Mouse (Mus musculus): ENCODE results near the gene Ywhag.

DNA sequence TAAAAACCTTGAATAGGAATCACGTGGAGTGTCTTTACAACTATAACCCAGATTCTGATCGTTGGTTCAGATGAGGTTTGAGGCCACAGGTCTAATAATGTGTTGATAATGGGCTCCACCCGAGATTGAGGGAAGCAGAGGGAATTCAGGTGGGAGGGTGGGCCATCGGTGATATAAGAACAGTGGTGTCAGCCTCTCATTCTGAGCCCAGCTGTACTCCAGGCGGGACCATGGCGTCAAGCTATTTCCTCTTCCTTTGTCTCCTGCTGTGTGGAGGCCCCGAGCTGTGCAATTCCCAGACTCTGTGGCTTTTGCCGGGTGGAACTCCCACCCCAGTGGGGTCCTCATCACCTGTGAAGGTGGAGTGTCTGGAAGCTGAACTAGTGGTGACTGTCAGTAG is 45.5 kb upstream of the Ywhag start, which contains the start of gene Zp3:
- TF ChIP-seq CTCF (IDR thresholded peaks at IDR 0.05; ENCODE audit: insufficient read depth, low read length): no peak
- TF ChIP-seq POLR2A (IDR thresholded peaks at IDR 0.05; ENCODE audit: borderline replicate concordance, extremely low read depth, low read depth, low read length): no peak
